ENCODE assay signal across 8 mouse cellular contexts in the genomic region with DNA sequence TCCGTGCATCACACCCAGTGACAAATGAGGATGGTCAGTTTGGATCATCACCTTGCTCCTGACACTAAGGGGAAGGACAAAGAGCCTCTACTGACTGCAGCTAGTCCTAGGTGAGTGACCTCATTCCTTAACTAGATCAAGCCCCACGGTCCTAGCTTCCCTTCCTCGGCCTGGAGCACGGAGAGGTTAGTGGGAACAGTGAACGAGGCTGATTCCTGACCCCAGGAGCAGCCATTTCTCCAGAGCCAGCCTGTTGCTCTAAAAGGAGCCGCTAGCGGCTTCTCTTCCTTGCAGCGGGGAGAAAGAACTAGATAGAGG. TPM values are rescaled to one million over a fixed set of nuclear protein-coding genes. Genes with fewer than 3 reads are reported as not detected.
DNase-seq lines count a peak whose midpoint lies in the region; ATAC-seq lines count a peak whose summit lies in the region.

No protein-coding gene starts in this region.

- H3K4me2 ChIP-seq in heart, embryonic 11.5 days, result peak overlapping the region; percentile 95
- peak overlapping the region; percentile 91 for H3K4me2 ChIP-seq in embryonic facial prominence, embryonic 12.5 days (replicated peaks)
- H3K4me2 ChIP-seq in limb, embryonic 13.5 days (replicated peaks), result peak overlapping the region; percentile 93
- H3K4me2 ChIP-seq in stomach, embryonic 16.5 days (ENCODE audit: low read depth, low read length), result peak overlapping the region; percentile 94

- peak overlapping the region; percentile 88 for H3K27ac ChIP-seq in heart, embryonic 11.5 days (ENCODE audit: low read depth, low read length)
- peak overlapping the region; percentile 93 for H3K27ac ChIP-seq in embryonic facial prominence, embryonic 12.5 days
- peak overlapping the region; percentile 93 for H3K27ac ChIP-seq in limb, embryonic 13.5 days
- H3K27ac ChIP-seq in stomach, embryonic 16.5 days (ENCODE audit: low read length), result peak overlapping the region; percentile 91

- H3K4me1 ChIP-seq in heart, embryonic 11.5 days (ENCODE audit: control insufficient read depth, insufficient read depth, low read length), result peaks cover 22% of the 10 kb centered on the region
- H3K4me1 ChIP-seq in embryonic facial prominence, embryonic 12.5 days, result peaks cover 9% of the 10 kb centered on the region
- peaks cover 25% of the 10 kb centered on the region for H3K4me1 ChIP-seq in limb, embryonic 13.5 days
- H3K4me1 ChIP-seq in stomach, embryonic 16.5 days (ENCODE audit: control insufficient read depth, insufficient read depth, low read length), result peaks cover 18% of the 10 kb centered on the region

- no peaks in the 10 kb centered on the region for H3K9me3 ChIP-seq in heart, embryonic 11.5 days (replicated peaks; ENCODE audit: control insufficient read depth, low read length)
- H3K9me3 ChIP-seq in embryonic facial prominence, embryonic 12.5 days, result no peaks in the 10 kb centered on the region
- no peaks in the 10 kb centered on the region for H3K9me3 ChIP-seq in limb, embryonic 13.5 days
- H3K9me3 ChIP-seq in stomach, embryonic 16.5 days (replicated peaks; ENCODE audit: control insufficient read depth, low read length), result no peaks in the 10 kb centered on the region

- H3K9ac ChIP-seq in heart, embryonic 11.5 days (ENCODE audit: low read depth, low read length), result peak overlapping the region; percentile 97
- H3K9ac ChIP-seq in embryonic facial prominence, embryonic 12.5 days, result peak overlapping the region; percentile 91
- H3K9ac ChIP-seq in limb, embryonic 13.5 days, result peak overlapping the region; percentile 95
- H3K9ac ChIP-seq in stomach, embryonic 16.5 days (ENCODE audit: low read length), result peak overlapping the region; percentile 94

- peak overlapping the region; percentile 87 for H3K4me3 ChIP-seq in heart, embryonic 11.5 days (ENCODE audit: low read depth, low read length)
- H3K4me3 ChIP-seq in embryonic facial prominence, embryonic 12.5 days, result peak overlapping the region; percentile 84
- peak overlapping the region; percentile 78 for H3K4me3 ChIP-seq in limb, embryonic 13.5 days
- H3K4me3 ChIP-seq in stomach, embryonic 16.5 days (replicated peaks; ENCODE audit: low read length), result peak overlapping the region; percentile 84

- no peak for ATAC-seq in heart, embryonic 11.5 days (replicated peaks; ENCODE audit: insufficient number of reproducible peaks, low FRiP score, low TSS enrichment)
- no peak for ATAC-seq in embryonic facial prominence, embryonic 12.5 days (ENCODE audit: insufficient number of reproducible peaks, insufficient read depth, low FRiP score, low TSS enrichment)
- ATAC-seq in limb, embryonic 13.5 days (ENCODE audit: low FRiP score, low read depth), result no peak
- ATAC-seq in stomach, embryonic 16.5 days (ENCODE audit: insufficient read depth, low FRiP score), result peak; percentile 10; the same call in 1 of the 2 replicates

- 10% methylated on average over 8 of the region's 8 CpGs for WGBS in heart, embryonic 11.5 days (ENCODE audit: insufficient replicate concordance)
- 21% methylated on average over 8 of the region's 8 CpGs for WGBS in embryonic facial prominence, embryonic 12.5 days
- WGBS in limb, embryonic 13.5 days, result 18% methylated on average over 8 of the region's 8 CpGs
- 7% methylated on average over 8 of the region's 8 CpGs for WGBS in stomach, embryonic 16.5 days

- H3K27me3 ChIP-seq in heart, embryonic 11.5 days (ENCODE audit: control insufficient read depth, insufficient read depth, low read length), result no peaks in the 10 kb centered on the region
- no peaks in the 10 kb centered on the region for H3K27me3 ChIP-seq in embryonic facial prominence, embryonic 12.5 days
- H3K27me3 ChIP-seq in limb, embryonic 13.5 days, result no peaks in the 10 kb centered on the region
- no peaks in the 10 kb centered on the region for H3K27me3 ChIP-seq in stomach, embryonic 16.5 days (ENCODE audit: control insufficient read depth, insufficient read depth, low read length)

- DNase-seq in heart, adult 9 months (ENCODE audit: low spot score in 2 of 2), result no peak
- peak; percentile 39 for DNase-seq in 416B (ENCODE audit: low read depth)
- no peak for DNase-seq in ovary, postnatal 10 days (ENCODE audit: low spot score)
- no peak for DNase-seq in cerebellum, adult 9-11 months

- H3K36me3 ChIP-seq in heart, embryonic 11.5 days (ENCODE audit: control insufficient read depth, insufficient read depth, low read length), result peaks cover 37% of the 10 kb centered on the region
- H3K36me3 ChIP-seq in embryonic facial prominence, embryonic 12.5 days, result peaks cover 41% of the 10 kb centered on the region
- peaks cover 47% of the 10 kb centered on the region for H3K36me3 ChIP-seq in limb, embryonic 13.5 days
- H3K36me3 ChIP-seq in stomach, embryonic 16.5 days (ENCODE audit: control insufficient read depth, insufficient read depth, low read length), result peaks cover 12% of the 10 kb centered on the region

RNA-seq across cellular contexts. Expression of gene Tnnc1, which starts 2.9 kb away (rescaled TPM):
- 3,123 and 3,177 TPM in 2 replicates for polyA plus RNA-seq in heart, embryonic 11.5 days (2014; fragmentation: Nextera tagmentation; extraction: Ambion mirVana)
- 67.1 and 90.7 TPM in 2 replicates for polyA plus RNA-seq in embryonic facial prominence, embryonic 12.5 days (2016; fragmentation: Nextera tagmentation; extraction: Ambion mirVana)
- polyA plus RNA-seq in limb, embryonic 13.5 days (2015; fragmentation: Nextera tagmentation; extraction: Ambion mirVana), result 373 and 377 TPM in 2 replicates
- 6.3 and 46.9 TPM in 2 replicates for polyA plus RNA-seq in stomach, embryonic 16.5 days (2015; fragmentation: Nextera tagmentation; extraction: Ambion mirVana)

RNA-seq across cellular contexts. Expression of gene Nisch, which starts 11.5 kb away (rescaled TPM):
- polyA plus RNA-seq in heart, embryonic 11.5 days (2014; fragmentation: Nextera tagmentation; extraction: Ambion mirVana), result 286 and 325 TPM in 2 replicates
- polyA plus RNA-seq in embryonic facial prominence, embryonic 12.5 days (2016; fragmentation: Nextera tagmentation; extraction: Ambion mirVana), result 503 and 527 TPM in 2 replicates
- polyA plus RNA-seq in limb, embryonic 13.5 days (2015; fragmentation: Nextera tagmentation; extraction: Ambion mirVana), result 457 and 480 TPM in 2 replicates
- polyA plus RNA-seq in stomach, embryonic 16.5 days (2015; fragmentation: Nextera tagmentation; extraction: Ambion mirVana), result 289 and 291 TPM in 2 replicates

RNA-seq across cellular contexts. Expression of gene Sema3g, which starts 12.5 kb away (rescaled TPM):
- 0.03 and 0.08 TPM in 2 replicates for polyA plus RNA-seq in heart, embryonic 11.5 days (2014; fragmentation: Nextera tagmentation; extraction: Ambion mirVana)
- 1.1 and 1.2 TPM in 2 replicates for polyA plus RNA-seq in embryonic facial prominence, embryonic 12.5 days (2016; fragmentation: Nextera tagmentation; extraction: Ambion mirVana)
- polyA plus RNA-seq in limb, embryonic 13.5 days (2015; fragmentation: Nextera tagmentation; extraction: Ambion mirVana), result 1.1 and 1.3 TPM in 2 replicates
- polyA plus RNA-seq in stomach, embryonic 16.5 days (2015; fragmentation: Nextera tagmentation; extraction: Ambion mirVana), result 0.67 and 0.90 TPM in 2 replicates

RNA-seq across cellular contexts. Expression of gene Stab1, which starts 36.8 kb away (rescaled TPM):
- polyA plus RNA-seq in heart, embryonic 11.5 days (2014; fragmentation: Nextera tagmentation; extraction: Ambion mirVana), result 35.9 and 40.4 TPM in 2 replicates
- 28.4 and 29.6 TPM in 2 replicates for polyA plus RNA-seq in embryonic facial prominence, embryonic 12.5 days (2016; fragmentation: Nextera tagmentation; extraction: Ambion mirVana)
- polyA plus RNA-seq in limb, embryonic 13.5 days (2015; fragmentation: Nextera tagmentation; extraction: Ambion mirVana), result 26.2 and 29.4 TPM in 2 replicates
- 37.7 and 41.9 TPM in 2 replicates for polyA plus RNA-seq in stomach, embryonic 16.5 days (2015; fragmentation: Nextera tagmentation; extraction: Ambion mirVana)

RNA-seq across cellular contexts. Expression of gene Phf7, which starts 45.9 kb away (rescaled TPM):
- 7.4 and 8.7 TPM in 2 replicates for polyA plus RNA-seq in heart, embryonic 11.5 days (2014; fragmentation: Nextera tagmentation; extraction: Ambion mirVana)
- 13.1 and 13.6 TPM in 2 replicates for polyA plus RNA-seq in embryonic facial prominence, embryonic 12.5 days (2016; fragmentation: Nextera tagmentation; extraction: Ambion mirVana)
- polyA plus RNA-seq in limb, embryonic 13.5 days (2015; fragmentation: Nextera tagmentation; extraction: Ambion mirVana), result 12.9 and 13.5 TPM in 2 replicates
- polyA plus RNA-seq in stomach, embryonic 16.5 days (2015; fragmentation: Nextera tagmentation; extraction: Ambion mirVana), result 9.5 and 12.7 TPM in 2 replicates
